Mouse (Mus musculus) ES-E14 (cell line): Measurements from ENCODE around the gene Ergic1.

Source experiments
- HCFC1 ChIP-seq: IDR thresholded peaks from 2 replicates; pipeline ENCODE4 v1.6.1; 2012; ENCODE audit warnings: low read length, inconsistent platforms, borderline replicate concordance; ENCODE audit not compliant: insufficient read depth
- MAFK ChIP-seq: IDR thresholded peaks from 2 replicates; pipeline ENCODE4 v1.6.1; 2014; ENCODE audit warnings: mild to moderate bottlenecking, low read depth, low read length, inconsistent platforms; ENCODE audit not compliant: insufficient read depth
- ZC3H11A ChIP-seq: IDR thresholded peaks from 2 replicates; pipeline ENCODE4 v1.6.1; 2012; ENCODE audit warnings: low read depth, mild to moderate bottlenecking, inconsistent platforms, low read length, borderline replicate concordance

GRCm38 (mm10) chr17:26635951-26636350, 74.7 kb downstream of the Ergic1 start:
- TF ChIP-seq MAFK (no peak), ZC3H11A (no peak), HCFC1 (no peak)
